Mouse (Mus musculus) midbrain, embryonic 12.5 days (tissue): ENCODE results near the gene Xrcc5. TPM values are rescaled to one million over a fixed set of nuclear protein-coding genes. Genes with fewer than 3 reads are reported as not detected.
A peak's percentile ranks its signal among the peaks of the same experiment; 100 is the strongest.

Experiments
- ATAC-seq: fragments of 200-750 bp; cut with Nextera tagmentation; 2 replicates; pipeline ENCODE4 v1.8.0; 2017; ENCODE audit warnings: low read depth, moderate TSS enrichment, moderate library complexity; ENCODE audit not compliant: low FRiP score
- H3K27ac ChIP-seq: fragments of 300-500 bp; sonication (generic); replicated peaks from 2 replicates; pipeline ENCODE4 v1.5.1; 2016; ENCODE audit warnings: mild to moderate bottlenecking
- H3K27me3 ChIP-seq: fragments of 300-500 bp; sonication (generic); 2 replicates; pipeline ENCODE4 v1.6.1; 2016; ENCODE audit warnings: mild to moderate bottlenecking
- H3K36me3 ChIP-seq: fragments of 300-500 bp; sonication (generic); 2 replicates; pipeline ENCODE4 v1.6.1; 2016
- H3K4me1 ChIP-seq: fragments of 300-500 bp; sonication (generic); 2 replicates; pipeline ENCODE4 v1.6.1; 2016
- H3K4me2 ChIP-seq: fragments of 300-500 bp; sonication (generic); replicated peaks from 2 replicates; pipeline ENCODE4 v1.6.1; 2016; ENCODE audit warnings: mild to moderate bottlenecking, moderate library complexity
- H3K4me3 ChIP-seq: fragments of 300-500 bp; sonication (generic); 2 replicates; pipeline ENCODE4 v1.5.1; 2016; ENCODE audit warnings: mild to moderate bottlenecking
- H3K9ac ChIP-seq: fragments of 300-500 bp; sonication (generic); replicated peaks from 2 replicates; pipeline ENCODE4 v1.6.1; 2016; ENCODE audit warnings: mild to moderate bottlenecking, moderate library complexity
- H3K9me3 ChIP-seq: fragments of 300-500 bp; sonication (generic); 2 replicates; pipeline ENCODE4 v1.6.1; 2016; ENCODE audit warnings: mild to moderate bottlenecking
- WGBS: fragments of 180-500 bp; shearing (Covaris S2); methylation state at CpG from one replicate; pipeline ENCODE4 v1.1.7; 2016; 5-methylcytosine and 5-hydroxymethylcytosine counted together
- polyA plus RNA-seq: library from polyadenylated mRNA; unstranded; fragments of >200 nt; fragmentation: Nextera tagmentation; extraction: Ambion mirVana; gene quantifications from 2 replicates; pipeline ENCODE4 v1.2.1, GENCODE M21; 2016

The Xrcc5 gene
- polyA plus RNA-seq, 1 experiment from 2014 or later = 39.9 TPM

DNA sequence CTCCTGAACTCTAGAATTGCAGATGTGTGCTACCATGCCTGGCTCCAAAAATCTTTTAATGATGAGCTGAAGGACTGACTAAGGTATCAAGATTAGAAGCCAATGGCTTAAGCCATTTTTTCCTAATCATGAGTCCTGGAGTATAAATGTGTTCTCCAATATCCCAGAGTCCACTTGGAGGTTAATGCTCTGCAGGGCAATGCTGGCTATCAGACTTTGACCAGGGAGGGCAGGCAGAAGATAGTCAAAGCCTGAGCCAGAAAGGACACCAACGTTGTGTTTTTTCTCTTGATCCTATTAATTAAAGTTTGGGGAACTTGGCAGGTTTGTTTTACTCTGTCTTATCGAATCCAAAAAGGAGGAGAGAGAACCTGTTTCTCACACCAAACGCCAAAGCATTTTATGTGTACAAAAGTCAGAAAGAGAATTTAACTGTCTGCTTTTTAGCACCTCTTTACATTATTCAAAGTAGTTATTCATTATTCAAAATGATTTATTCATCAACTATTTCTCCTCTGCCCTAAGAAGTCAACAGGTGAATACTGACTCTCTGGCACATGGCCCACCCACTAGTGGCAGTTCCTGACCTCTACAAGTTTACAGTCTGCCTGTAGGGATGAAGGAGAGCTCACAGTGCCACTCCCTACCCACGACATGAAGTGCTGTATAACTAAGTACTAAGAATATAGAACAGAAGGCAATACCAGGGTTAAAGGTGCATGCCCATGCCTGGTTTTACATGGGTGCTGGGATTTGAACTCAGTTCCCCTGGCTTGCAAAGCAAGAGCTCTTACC lies 13.2 kb upstream of the Xrcc5 start:
- Histone ChIP-seq H3K4me2 (no peak overlapping the region), H3K4me1 (no peaks in the 10 kb centered on the region), H3K4me3 (no peak overlapping the region), H3K27me3 (no peaks in the 10 kb centered on the region), H3K27ac (no peak overlapping the region), H3K9me3 (no peaks in the 10 kb centered on the region), H3K9ac (no peak overlapping the region), H3K36me3 (0 out of 2 replicates have a peak, but pooled peaks cover 6% of the 10 kb centered on the region)
- no peak for ATAC-seq
- 80% methylated on average over 4 of the region's 4 CpGs for WGBS

DNA sequence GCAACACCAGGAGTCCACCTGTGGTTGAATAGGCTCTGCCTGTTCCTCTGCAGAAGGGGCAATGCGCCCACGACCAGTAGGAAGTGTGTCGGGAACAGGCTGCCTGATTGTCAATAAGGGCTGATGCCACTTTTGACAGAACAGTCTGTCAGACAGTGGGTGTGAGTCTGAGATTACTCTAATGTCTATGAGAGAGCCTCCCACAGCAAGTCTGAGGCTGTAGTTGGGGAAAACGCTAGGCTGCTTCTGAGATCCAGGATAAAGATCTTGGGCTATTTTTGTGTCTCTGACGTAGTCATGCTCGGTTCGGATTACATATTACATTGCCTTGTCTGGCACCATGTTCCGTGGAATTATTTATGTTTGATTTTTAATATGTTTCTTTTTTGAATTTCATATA lies 11.5 kb upstream of the Xrcc5 start:
- no peaks in the 10 kb centered on the region for H3K27me3 ChIP-seq
- no peaks in the 10 kb centered on the region for H3K9me3 ChIP-seq
- no peak overlapping the region for H3K9ac ChIP-seq
- ATAC-seq = no peak
- no peak overlapping the region for H3K4me2 ChIP-seq
- WGBS = 86% methylated on average over 8 of the region's 8 CpGs
- no peaks in the 10 kb centered on the region for H3K4me1 ChIP-seq
- H3K36me3 ChIP-seq = peaks cover 23% of the 10 kb centered on the region
- H3K27ac ChIP-seq = no peak overlapping the region
- no peak overlapping the region for H3K4me3 ChIP-seq

DNA sequence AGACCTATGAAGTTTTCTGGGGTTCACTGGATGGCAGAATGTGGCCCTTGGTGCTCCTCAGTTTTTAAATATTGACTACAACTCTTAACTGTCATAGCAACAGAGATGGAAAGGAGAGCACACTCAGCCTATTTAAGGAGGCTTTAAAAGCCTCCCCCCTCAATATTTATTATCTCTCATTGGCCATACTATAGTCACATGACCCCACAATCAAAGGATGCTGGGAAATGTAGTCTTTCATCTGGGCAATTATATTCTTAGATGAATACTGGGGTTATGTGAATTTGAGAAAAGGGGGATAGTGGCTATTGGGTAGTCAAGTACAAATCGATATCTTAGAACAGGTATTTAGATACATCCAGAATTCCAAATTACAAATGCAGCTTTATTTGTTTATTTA lies 5.4 kb upstream of the Xrcc5 start:
- no peaks in the 10 kb centered on the region for H3K9me3 ChIP-seq
- H3K4me3 ChIP-seq = no peak overlapping the region
- 92% methylated on average over 1 of the region's 1 CpGs for WGBS
- H3K27me3 ChIP-seq = no peaks in the 10 kb centered on the region
- H3K27ac ChIP-seq = no peak overlapping the region
- no peak overlapping the region for H3K4me2 ChIP-seq
- no peak for ATAC-seq
- no peak overlapping the region for H3K9ac ChIP-seq
- H3K36me3 ChIP-seq = peaks cover 26% of the 10 kb centered on the region
- H3K4me1 ChIP-seq = peaks cover 4% of the 10 kb centered on the region; the same call in 1 of the 2 replicates

DNA sequence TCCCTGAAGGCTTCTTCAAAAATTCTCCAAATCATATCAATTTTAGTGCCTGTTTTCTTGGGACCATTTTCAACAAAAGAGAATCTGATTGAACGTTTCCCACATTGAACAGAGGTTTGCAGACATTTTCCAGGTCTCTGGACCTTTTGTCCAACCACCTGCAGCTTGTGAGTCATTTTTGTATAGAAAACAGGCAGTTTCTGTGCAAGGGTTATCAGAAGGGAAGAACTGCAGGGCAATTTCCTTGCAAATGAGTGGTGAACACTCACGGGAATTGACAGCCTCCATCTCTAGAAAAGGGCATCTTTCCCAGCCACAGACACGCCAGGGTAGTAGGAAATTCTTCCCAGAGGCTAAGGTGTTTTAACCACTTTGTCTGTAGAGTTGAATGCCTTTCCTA lies 980 bp upstream of the Xrcc5 start:
- no peak overlapping the region for H3K9ac ChIP-seq
- 60% methylated on average over 3 of the region's 3 CpGs for WGBS
- no peaks in the 10 kb centered on the region for H3K9me3 ChIP-seq
- 0 out of 2 replicates have a peak overlapping the region, but pooled peaks have one; percentile 20 for H3K27ac ChIP-seq
- H3K4me1 ChIP-seq = peaks cover 14% of the 10 kb centered on the region
- H3K36me3 ChIP-seq = no peaks in the 10 kb centered on the region
- peak overlapping the region; percentile 57; the same call in 1 of the 2 replicates for H3K4me2 ChIP-seq
- H3K27me3 ChIP-seq = no peaks in the 10 kb centered on the region
- no peak overlapping the region for H3K4me3 ChIP-seq
- no peak for ATAC-seq

DNA sequence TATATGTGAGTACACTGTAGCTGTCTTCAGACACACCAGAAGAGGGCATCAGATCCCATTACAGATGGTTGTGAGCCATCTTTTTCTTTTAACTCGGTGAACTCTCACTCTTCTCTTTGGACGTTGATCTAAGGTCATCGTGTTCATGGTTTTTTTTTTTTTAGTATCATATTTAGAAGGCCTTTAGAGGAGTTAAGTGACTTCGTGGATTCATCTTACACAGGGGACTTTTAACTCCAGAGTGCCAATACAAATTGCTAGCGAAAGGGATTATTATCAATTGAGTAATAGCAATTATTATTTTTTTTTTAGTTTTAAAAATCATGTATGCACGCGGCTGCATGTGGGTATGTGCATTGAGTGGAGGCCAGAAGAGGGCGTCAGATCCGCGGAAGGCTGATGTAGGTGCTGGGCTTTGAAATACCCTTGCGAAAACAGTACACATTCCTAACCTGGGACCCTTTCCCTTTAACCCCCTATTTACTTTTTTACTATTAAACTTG lies 491 bp upstream of the Xrcc5 start:
- Histone ChIP-seq H3K27ac (peak overlapping the region; percentile 81), H3K9me3 (no peaks in the 10 kb centered on the region), H3K9ac (peak overlapping the region; percentile 67; the same call in 1 of the 2 replicates), H3K4me1 (peaks cover 14% of the 10 kb centered on the region), H3K4me2 (peak overlapping the region; percentile 57), H3K4me3 (peak overlapping the region; percentile 52), H3K36me3 (no peaks in the 10 kb centered on the region; the same call in 1 of the 2 replicates), H3K27me3 (no peaks in the 10 kb centered on the region)
- ATAC-seq = peak; percentile 86
- 3% methylated on average over 11 of the region's 11 CpGs for WGBS

DNA sequence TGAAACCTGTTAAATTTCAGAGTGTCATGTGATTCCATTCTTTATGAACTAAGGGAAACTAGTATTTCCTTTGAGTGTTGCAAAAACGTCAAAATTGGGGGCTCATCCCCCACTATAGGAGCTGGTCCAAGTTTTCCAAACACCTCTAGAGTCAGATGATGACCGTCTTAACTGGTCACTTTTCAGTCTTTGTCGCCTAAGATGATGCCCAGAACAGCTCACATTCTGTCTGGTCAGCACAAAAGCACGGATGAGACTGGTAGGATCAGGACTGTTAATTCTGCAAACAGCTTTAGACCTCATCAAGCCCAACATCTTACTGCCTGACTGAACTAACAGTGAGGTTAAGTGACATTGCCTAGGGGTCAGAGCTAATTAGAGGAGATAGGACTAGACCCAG lies 1.7 kb downstream of the Xrcc5 start:
- H3K4me2 ChIP-seq = no peak overlapping the region

DNA sequence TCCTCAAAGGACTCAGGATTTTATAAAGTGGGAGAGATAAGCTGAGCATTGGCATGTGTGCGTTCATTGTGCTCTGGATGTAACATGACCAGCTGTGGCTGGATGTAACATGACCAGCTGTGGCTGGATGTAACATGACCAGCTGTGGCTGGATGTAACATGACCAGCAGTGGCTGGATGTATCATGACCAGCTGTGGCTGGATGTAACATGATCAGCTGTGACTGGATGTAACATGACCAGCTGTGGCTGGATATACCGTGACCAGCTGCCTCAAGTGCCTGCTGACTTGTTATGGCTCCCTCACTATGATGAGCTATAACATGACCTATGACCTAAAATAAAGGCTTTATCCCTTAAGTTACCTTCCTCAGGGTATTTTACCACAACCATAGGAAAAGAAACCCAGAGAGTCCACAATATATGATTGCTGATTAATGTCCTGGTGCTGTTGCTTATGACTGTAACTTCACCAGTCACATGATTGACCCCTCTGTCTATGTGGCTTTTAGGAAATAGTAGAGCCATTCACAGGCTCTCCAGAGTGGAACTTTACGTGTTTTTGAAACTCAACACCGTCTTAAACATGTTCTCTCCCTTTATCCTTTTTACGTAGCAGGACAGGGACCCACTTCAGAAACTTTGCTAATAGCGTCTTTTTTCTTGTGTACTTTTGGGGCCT lies 2.7 kb downstream of the Xrcc5 start:
- Histone ChIP-seq H3K36me3 (peaks cover 9% of the 10 kb centered on the region), H3K4me1 (peaks cover 14% of the 10 kb centered on the region), H3K9me3 (no peaks in the 10 kb centered on the region), H3K4me3 (no peak overlapping the region), H3K27me3 (no peaks in the 10 kb centered on the region), H3K27ac (no peak overlapping the region), H3K9ac (no peak overlapping the region), H3K4me2 (no peak overlapping the region)
- ATAC-seq = no peak
- WGBS = 59% methylated on average over 6 of the region's 6 CpGs

More for the DNA sequence above, 1.7 kb downstream of the Xrcc5 start:
- no peak for ATAC-seq
- H3K27me3 ChIP-seq = no peaks in the 10 kb centered on the region
- WGBS = 62% methylated on average over 4 of the region's 4 CpGs
- H3K27ac ChIP-seq = no peak overlapping the region
- no peaks in the 10 kb centered on the region for H3K9me3 ChIP-seq
- peaks cover 9% of the 10 kb centered on the region; the same call in 1 of the 2 replicates for H3K36me3 ChIP-seq
- H3K4me1 ChIP-seq = peaks cover 14% of the 10 kb centered on the region
- H3K4me3 ChIP-seq = no peak overlapping the region
- H3K9ac ChIP-seq = no peak overlapping the region

DNA sequence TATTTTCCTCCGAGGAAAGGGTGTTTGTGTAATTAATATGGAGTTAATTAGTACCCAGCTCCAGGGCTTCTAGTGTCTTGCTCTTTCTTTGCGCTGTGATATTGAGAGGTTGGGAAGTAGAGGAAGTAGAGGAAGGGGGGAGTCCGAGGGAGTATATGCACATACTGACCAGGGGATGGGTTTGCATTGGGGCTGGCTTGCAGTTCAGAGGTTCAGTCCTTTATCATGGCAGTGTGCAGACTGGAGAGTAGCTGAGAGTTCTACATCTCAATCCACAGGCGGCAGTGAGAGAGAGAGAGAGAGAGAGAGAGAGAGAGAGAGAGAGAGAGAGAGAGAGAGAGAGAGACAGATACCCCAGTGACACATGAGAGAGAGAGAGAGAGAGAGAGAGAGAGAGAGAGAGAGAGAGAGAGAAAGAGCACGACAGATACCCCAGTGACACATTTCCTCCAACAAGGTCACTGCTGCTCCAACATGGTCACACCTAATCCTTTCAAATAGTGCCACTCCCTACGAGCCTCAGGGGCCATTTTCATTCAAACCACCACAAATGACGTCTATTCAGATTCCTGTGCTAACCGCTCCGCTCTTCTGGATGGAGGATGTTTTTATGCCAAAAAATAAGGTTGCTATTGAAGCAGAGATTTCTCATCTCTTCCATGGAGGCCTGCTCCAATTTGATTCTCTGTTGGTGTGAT lies 5.6 kb downstream of the Xrcc5 start:
- H3K4me3 ChIP-seq = no peak overlapping the region
- H3K9me3 ChIP-seq = no peaks in the 10 kb centered on the region
- no peaks in the 10 kb centered on the region for H3K27me3 ChIP-seq
- H3K9ac ChIP-seq = no peak overlapping the region
- H3K27ac ChIP-seq = no peak overlapping the region
- H3K4me2 ChIP-seq = no peak overlapping the region
- peaks cover 21% of the 10 kb centered on the region for H3K36me3 ChIP-seq
- WGBS = 90% methylated on average over 9 of the region's 9 CpGs
- no peak for ATAC-seq
- peaks cover 11% of the 10 kb centered on the region; the same call in 1 of the 2 replicates for H3K4me1 ChIP-seq

DNA sequence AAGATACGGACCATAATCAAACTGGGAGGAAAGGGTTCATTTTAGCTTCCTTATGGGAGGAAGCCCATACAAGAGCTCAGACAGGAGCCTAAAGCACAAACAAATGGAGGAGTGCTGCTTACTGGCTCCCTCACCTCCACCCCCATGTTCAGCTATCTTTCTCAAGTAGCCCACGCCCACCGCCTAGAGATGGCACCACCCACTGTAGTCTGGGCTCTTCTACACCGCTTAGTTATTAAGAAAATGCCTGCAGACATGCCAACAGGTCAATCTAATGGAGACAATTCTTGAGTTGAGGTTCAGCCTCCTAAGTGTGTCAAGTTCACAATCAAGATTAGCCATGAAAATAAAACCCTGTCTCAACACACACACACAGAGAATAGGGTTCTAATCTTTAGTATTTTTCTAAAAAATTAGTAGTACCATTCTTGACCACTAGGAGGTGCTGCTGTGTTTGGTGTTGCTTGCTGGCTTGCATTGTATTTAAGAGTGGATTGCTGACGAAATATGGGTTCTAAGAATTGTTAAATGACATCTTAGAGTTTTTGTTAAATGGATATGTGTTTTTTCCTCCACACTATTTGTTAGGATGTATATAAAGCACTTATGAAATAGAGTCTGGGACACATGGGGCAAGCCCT lies 6.3 kb downstream of the Xrcc5 start:
- Histone ChIP-seq H3K4me2 (no peak overlapping the region), H3K36me3 (peaks cover 26% of the 10 kb centered on the region), H3K9ac (no peak overlapping the region), H3K27me3 (no peaks in the 10 kb centered on the region), H3K27ac (no peak overlapping the region), H3K4me3 (no peak overlapping the region), H3K4me1 (peaks cover 11% of the 10 kb centered on the region; the same call in 1 of the 2 replicates), H3K9me3 (no peaks in the 10 kb centered on the region)
- ATAC-seq = no peak; the same call in 1 of the 2 replicates
- WGBS = 77% methylated on average over 5 of the region's 5 CpGs

DNA sequence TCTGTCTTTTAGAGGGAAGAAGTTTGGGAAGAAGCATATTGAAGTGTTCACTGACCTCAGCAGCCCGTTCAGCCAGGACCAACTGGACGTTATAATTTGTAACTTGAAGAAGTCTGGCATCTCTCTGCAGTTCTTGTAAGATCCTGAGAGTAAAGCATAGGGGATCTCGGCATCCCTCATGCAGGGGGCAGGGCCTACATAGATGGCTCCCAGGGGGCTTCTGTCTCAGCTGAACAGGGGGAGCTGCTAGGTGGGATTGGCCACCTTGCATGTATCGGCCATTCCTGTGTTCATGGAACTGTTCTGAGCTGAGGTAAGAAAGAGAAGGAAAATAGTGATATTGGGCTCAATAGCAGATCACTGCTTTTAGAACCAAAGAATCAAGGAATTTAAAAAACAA lies 8.2 kb downstream of the Xrcc5 start:
- 89% methylated on average over 4 of the region's 4 CpGs for WGBS
- Histone ChIP-seq H3K27ac (no peak overlapping the region), H3K9ac (no peak overlapping the region), H3K4me1 (no peaks in the 10 kb centered on the region), H3K4me3 (no peak overlapping the region), H3K27me3 (no peaks in the 10 kb centered on the region), H3K36me3 (peaks cover 40% of the 10 kb centered on the region), H3K4me2 (no peak overlapping the region), H3K9me3 (no peaks in the 10 kb centered on the region)
- no peak for ATAC-seq

DNA sequence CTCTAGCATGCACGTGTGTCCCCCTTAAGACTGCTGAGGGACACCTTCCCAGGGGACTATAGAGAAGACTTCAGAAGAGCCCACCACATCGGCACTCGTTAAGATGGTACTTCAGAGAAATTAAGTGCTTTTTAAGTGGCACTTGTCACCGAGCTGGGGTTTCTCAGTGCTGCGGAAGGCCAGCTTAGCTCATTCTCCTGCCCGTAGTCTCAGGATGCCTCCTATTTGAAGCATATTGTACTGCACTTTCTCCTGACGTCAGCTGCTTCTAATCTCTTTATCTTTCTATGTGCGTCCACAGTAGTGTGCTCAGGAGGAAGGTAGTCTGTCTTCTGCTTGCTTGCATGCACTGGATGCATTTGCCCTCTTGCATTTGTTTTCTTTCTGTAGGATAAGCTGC lies 9.2 kb downstream of the Xrcc5 start:
- Histone ChIP-seq H3K4me2 (no peak overlapping the region), H3K9ac (no peak overlapping the region), H3K27ac (no peak overlapping the region), H3K4me3 (no peak overlapping the region), H3K4me1 (no peaks in the 10 kb centered on the region), H3K36me3 (peaks cover 48% of the 10 kb centered on the region), H3K27me3 (no peaks in the 10 kb centered on the region), H3K9me3 (no peaks in the 10 kb centered on the region)
- ATAC-seq = no peak
- WGBS = 69% methylated on average over 8 of the region's 8 CpGs
